Comparison of ENCODE assay signal across 17 mouse cellular contexts in genomic region chr16:49787714-49788113, GRCm38 (mm10). TPM values are rescaled to one million over a fixed set of nuclear protein-coding genes. Genes with fewer than 3 reads are reported as not detected.
DNase-seq lines count a peak whose midpoint lies in the region; ATAC-seq and TF ChIP-seq lines count a peak whose summit lies in the region.
"Had no signal": no experiment of that assay in that cellular context is flagged by ENCODE, and none has a peak within 500 bp of the region (broad histone marks: within the 10 kb centered on the region; RNA-seq: fewer than 3 reads in every experiment).

No protein-coding gene starts in this region.

- H3K9me3 ChIP-seq in liver, embryonic 16.5 days (replicated peaks; ENCODE audit: control insufficient read depth, low read length) = no peaks in the 10 kb centered on the region
- no peaks in the 10 kb centered on the region for H3K9me3 ChIP-seq in liver, postnatal 0 days (ENCODE audit: low read length)
- H3K9me3 ChIP-seq: embryonic facial prominence, embryonic 10.5 days; embryonic facial prominence, embryonic 12.5 days; forebrain, embryonic 13.5 days had no signal

- TF ChIP-seq POLR2A in liver, adult 2 months (IDR thresholded peaks at IDR 0.05; ENCODE audit: extremely low read depth, insufficient read depth, low read length) = no peak

- peak; percentile 27; the same call in 1 of the 2 replicates for ATAC-seq in liver, embryonic 16.5 days (ENCODE audit: low read depth)
- peak; percentile 66; the same call in 1 of the 2 replicates for ATAC-seq in liver, postnatal 0 days
- ATAC-seq: forebrain, embryonic 13.5 days; forebrain, embryonic 16.5 days had no signal

- no peak overlapping the region for H3K4me3 ChIP-seq in liver, adult 2 months (ENCODE audit: insufficient read depth, low read depth, low read length)
- H3K4me3 ChIP-seq in liver, embryonic 16.5 days (ENCODE audit: low read depth, low read length) = no peak overlapping the region
- H3K4me3 ChIP-seq in liver, postnatal 0 days (ENCODE audit: low read depth, low read length) = no peak overlapping the region
- H3K4me3 ChIP-seq: embryonic facial prominence, embryonic 10.5 days; embryonic facial prominence, embryonic 12.5 days; forebrain, embryonic 13.5 days had no signal

- DNase-seq in liver, adult 2 months (ENCODE audit: extremely low read depth, low read depth, low spot score) = peak; percentile 69
- DNase-seq in liver = no peak
- no peak for DNase-seq in liver, postnatal 0 days
- no peak for DNase-seq in adrenal gland, adult (ENCODE audit: inconsistent age in 2 of 2, low spot score in 1 of 2)
- DNase-seq: adrenal gland, adult 8-10 months; adrenal gland, postnatal 14 days; adrenal gland, postnatal 36 days; cerebellum, adult 11-12 months; cerebellum, adult 2 months; cerebellum, adult 9-10 months; cerebellum, postnatal 10 days; cerebellum, postnatal 25 days had no signal

- no peak for TF ChIP-seq CTCF in liver, adult 2 months (IDR thresholded peaks at IDR 0.05; ENCODE audit: low read depth, low read length)
- TF ChIP-seq CTCF in liver, postnatal 0 days (IDR thresholded peaks at IDR 0.05; ENCODE audit: low read depth) = no peak

- 46% methylated on average over 5 of the region's 5 CpGs for whole genome bisulfite sequencing in liver, adult 2 months
- 74% methylated on average over 5 of the region's 5 CpGs for WGBS in liver, embryonic 16.5 days (ENCODE audit: insufficient replicate concordance)
- 81% methylated on average over 5 of the region's 5 CpGs for WGBS in liver, postnatal 0 days (ENCODE audit: insufficient replicate concordance)

- no peaks in the 10 kb centered on the region for H3K36me3 ChIP-seq in liver, adult 2 months (ENCODE audit: control insufficient read depth, insufficient read depth, low read length)
- H3K36me3 ChIP-seq in liver, embryonic 16.5 days (ENCODE audit: control insufficient read depth, insufficient read depth) = no peaks in the 10 kb centered on the region
- H3K36me3 ChIP-seq in liver, postnatal 0 days (replicated peaks; ENCODE audit: insufficient read depth, low read length) = no peaks in the 10 kb centered on the region
- H3K36me3 ChIP-seq: embryonic facial prominence, embryonic 10.5 days; embryonic facial prominence, embryonic 12.5 days had no signal

- no peaks in the 10 kb centered on the region for H3K79me2 ChIP-seq in liver, adult 2 months (ENCODE audit: control insufficient read depth, insufficient read depth, low read length)

- no peak overlapping the region for H3K9ac ChIP-seq in liver, adult 2 months (ENCODE audit: low read depth, low read length)
- no peak overlapping the region for H3K9ac ChIP-seq in liver, embryonic 16.5 days (ENCODE audit: low read depth, low read length)
- H3K9ac ChIP-seq in liver, postnatal 0 days (replicated peaks) = no peak overlapping the region
- H3K9ac ChIP-seq: embryonic facial prominence, embryonic 12.5 days; forebrain, embryonic 13.5 days had no signal

- no peaks in the 10 kb centered on the region for H3K27me3 ChIP-seq in liver, adult 2 months (ENCODE audit: control insufficient read depth, insufficient read depth, low read length)
- no peaks in the 10 kb centered on the region for H3K27me3 ChIP-seq in liver, embryonic 16.5 days (ENCODE audit: control insufficient read depth, insufficient read depth, low read depth, low read length)
- no peaks in the 10 kb centered on the region for H3K27me3 ChIP-seq in liver, postnatal 0 days (ENCODE audit: insufficient read depth, low read length)
- H3K27me3 ChIP-seq: embryonic facial prominence, embryonic 12.5 days; forebrain, embryonic 13.5 days had no signal

- H3K4me2 ChIP-seq in liver, embryonic 16.5 days (ENCODE audit: low read depth, low read length) = no peak overlapping the region
- H3K4me2 ChIP-seq in liver, postnatal 0 days (ENCODE audit: low read depth, low read length) = no peak overlapping the region; the same call in 1 of the 2 replicates
- H3K4me2 ChIP-seq: embryonic facial prominence, embryonic 12.5 days; forebrain, embryonic 13.5 days had no signal

- peaks cover 6% of the 10 kb centered on the region for H3K4me1 ChIP-seq in liver, adult 2 months (ENCODE audit: control insufficient read depth, insufficient read depth, low read length)
- peaks cover 21% of the 10 kb centered on the region for H3K4me1 ChIP-seq in liver, embryonic 16.5 days (ENCODE audit: control insufficient read depth, low read depth, low read length)
- H3K4me1 ChIP-seq in liver, postnatal 0 days (ENCODE audit: insufficient read depth) = peaks cover 38% of the 10 kb centered on the region
- H3K4me1 ChIP-seq: embryonic facial prominence, embryonic 10.5 days; embryonic facial prominence, embryonic 12.5 days; forebrain, embryonic 13.5 days had no signal

- no peak overlapping the region for H3K27ac ChIP-seq in liver, adult 2 months (replicated peaks; ENCODE audit: insufficient read depth, low read depth, low read length)
- H3K27ac ChIP-seq in liver, embryonic 16.5 days (ENCODE audit: low read length) = no peak overlapping the region
- H3K27ac ChIP-seq in liver, postnatal 0 days (ENCODE audit: low read depth) = peak overlapping the region; percentile 40; the same call in 1 of the 2 replicates
- H3K27ac ChIP-seq: embryonic facial prominence, embryonic 10.5 days; embryonic facial prominence, embryonic 12.5 days; forebrain, embryonic 13.5 days had no signal

- no peak for TF ChIP-seq EP300 in liver, postnatal 0 days (IDR thresholded peaks at IDR 0.05; ENCODE audit: low read depth)

RNA-seq across cellular contexts. Expression of gene Cd47, which starts 12.6 kb away (rescaled TPM):
- 87.7 and 99.9 TPM in 2 replicates for total RNA-seq in liver, adult 2 months (2014; rRNA removed)
- 34.7 and 40.3 TPM in 2 replicates for polyA plus RNA-seq in liver, adult 2 months (2012; rRNA removed)
- polyA plus RNA-seq in liver, embryonic 16.5 days (2015; fragmentation: Nextera tagmentation; extraction: Ambion mirVana) = 286 and 291 TPM in 2 replicates
- 285 and 286 TPM in 2 replicates for polyA plus RNA-seq in liver, postnatal 0 days (2015; fragmentation: Nextera tagmentation; extraction: Ambion mirVana)
